Mouse (Mus musculus) midbrain, embryonic 14.5 days (tissue): Measurements from ENCODE around the gene St6galnac4. TPM values are rescaled to one million over a fixed set of nuclear protein-coding genes. Genes with fewer than 3 reads are reported as not detected.
A peak's percentile ranks its signal among the peaks of the same experiment; 100 is the strongest.

ENCODE experiments used
- ATAC-seq: fragments of 200-750 bp; cut with Nextera tagmentation; 2 replicates; pipeline ENCODE4 v1.8.0; 2017; ENCODE audit warnings: moderate number of reproducible peaks, moderate library complexity; ENCODE audit not compliant: low FRiP score, low TSS enrichment
- DNase-seq: peaks from one replicate; pipeline ENCODE4 v3.0.0-alpha.2; 2015
- H3K27ac ChIP-seq: fragments of 300-500 bp; sonication (generic); replicated peaks from 2 replicates; pipeline ENCODE4 v1.5.1; 2014; ENCODE audit warnings: mild to moderate bottlenecking, low read depth, low read length, moderate library complexity
- H3K27me3 ChIP-seq: fragments of 300-500 bp; sonication (generic); 2 replicates; pipeline ENCODE4 v1.6.1; 2014; ENCODE audit warnings: low read length, control low read depth, mixed read lengths; ENCODE audit not compliant: control insufficient read depth, insufficient read depth
- H3K36me3 ChIP-seq: fragments of 300-500 bp; sonication (generic); 2 replicates; pipeline ENCODE4 v1.6.1; 2014; ENCODE audit warnings: low read length, control low read depth; ENCODE audit not compliant: control insufficient read depth, insufficient read depth
- H3K4me1 ChIP-seq: fragments of 300-500 bp; sonication (generic); 2 replicates; pipeline ENCODE4 v1.6.1; 2014; ENCODE audit warnings: mild to moderate bottlenecking, antibody characterized with exemption, low read length, control low read depth; ENCODE audit not compliant: control insufficient read depth, insufficient read depth
- H3K4me2 ChIP-seq: fragments of 300-500 bp; sonication (generic); 2 replicates; pipeline ENCODE4 v1.6.1; 2014; ENCODE audit warnings: mild to moderate bottlenecking, low read length, moderate library complexity
- H3K4me3 ChIP-seq: fragments of 300-500 bp; sonication (generic); replicated peaks from 2 replicates; pipeline ENCODE4 v1.5.1; 2014; ENCODE audit warnings: low read depth, low read length
- H3K9ac ChIP-seq: fragments of 300-500 bp; sonication (generic); replicated peaks from 2 replicates; pipeline ENCODE4 v1.6.1; 2014; ENCODE audit warnings: mild to moderate bottlenecking, low read length, moderate library complexity
- H3K9me3 ChIP-seq: fragments of 300-500 bp; sonication (generic); 2 replicates; pipeline ENCODE4 v1.6.1; 2016; ENCODE audit warnings: low read length, control low read depth, mixed read lengths; ENCODE audit not compliant: control insufficient read depth
- WGBS: fragments of 180-500 bp; shearing (Covaris S2); extraction: QIAGEN DNeasy Blood & Tissue Kit; methylation state at CpG from one replicate; pipeline ENCODE4 v1.1.7; 2014; 5-methylcytosine and 5-hydroxymethylcytosine counted together
- polyA plus RNA-seq: library from polyadenylated mRNA; unstranded; fragments of >200 nt; fragmentation: Nextera tagmentation; extraction: Ambion mirVana; gene quantifications from 2 replicates; pipeline ENCODE4 v1.2.1, GENCODE M21; 2014

The St6galnac4 gene
- polyA plus RNA-seq, 1 experiment from 2014 or later, result 20.1 TPM

DNA sequence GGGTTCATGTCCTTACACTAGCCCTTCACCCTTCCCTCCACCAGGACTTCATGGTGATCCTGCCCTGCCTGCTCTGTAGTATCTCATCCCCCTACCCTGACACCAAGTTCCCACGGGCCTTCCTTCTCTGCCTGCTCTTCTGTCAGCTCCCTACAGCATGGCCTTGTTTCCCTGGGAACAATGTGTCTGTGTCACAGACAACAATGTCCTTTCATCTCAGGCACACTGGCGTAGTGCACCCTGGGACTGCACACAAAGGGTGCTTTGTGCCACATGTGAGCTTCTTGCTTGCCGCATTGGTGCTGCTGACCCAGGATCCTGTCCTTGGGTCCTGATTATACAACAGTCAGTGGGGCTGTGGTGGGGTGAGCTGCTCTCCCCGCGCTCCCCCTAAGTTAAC, 27.3 kb upstream of the St6galnac4 start:
- H3K4me1 ChIP-seq, result peaks cover 32% of the 10 kb centered on the region
- peak overlapping the region; percentile 32 for H3K4me2 ChIP-seq
- peaks cover 18% of the 10 kb centered on the region for H3K36me3 ChIP-seq
- H3K27me3 ChIP-seq, result no peaks in the 10 kb centered on the region
- no peak overlapping the region; the same call in 1 of the 2 replicates for H3K9ac ChIP-seq
- ATAC-seq (peak; percentile 82), DNase-seq (peak; percentile 76)
- peak overlapping the region; percentile 81 for H3K27ac ChIP-seq
- WGBS, result 9% methylated on average over 5 of the region's 5 CpGs
- no peaks in the 10 kb centered on the region for H3K9me3 ChIP-seq
- H3K4me3 ChIP-seq, result no peak overlapping the region

DNA sequence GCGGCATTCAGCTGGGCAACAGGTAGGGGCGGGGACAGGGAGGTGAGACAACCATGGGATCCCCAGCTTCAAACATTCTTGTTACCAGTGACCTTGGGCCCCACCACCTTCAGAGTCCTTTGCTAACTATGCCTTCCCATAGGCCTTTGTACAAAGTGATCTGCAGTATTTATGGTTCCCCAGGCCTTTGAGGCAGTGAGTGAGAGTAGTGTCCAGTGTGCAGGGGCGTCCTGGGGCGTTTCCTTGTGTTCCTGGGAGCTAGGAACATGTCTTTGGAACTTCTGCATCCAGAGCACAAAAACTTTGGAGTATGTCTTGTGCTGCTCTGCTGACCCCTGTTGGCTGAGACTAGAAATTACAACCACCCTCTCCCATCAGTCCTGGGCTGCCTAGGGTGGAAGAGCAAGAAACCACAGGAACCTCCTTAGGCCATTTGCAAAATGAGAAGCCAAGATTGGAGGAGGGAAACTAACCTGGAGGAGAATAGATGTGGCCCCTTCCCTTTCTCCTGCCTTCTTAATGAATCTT, 20.3 kb upstream of the St6galnac4 start:
- Histone ChIP-seq H3K27ac (no peak overlapping the region), H3K4me1 (peaks cover 5% of the 10 kb centered on the region), H3K36me3 (peaks cover 58% of the 10 kb centered on the region), H3K9me3 (no peaks in the 10 kb centered on the region), H3K27me3 (no peaks in the 10 kb centered on the region), H3K9ac (no peak overlapping the region), H3K4me2 (no peak overlapping the region), H3K4me3 (no peak overlapping the region)
- ATAC-seq, result no peak
- peak; percentile 85 for DNase-seq
- 50% methylated on average over 4 of the region's 4 CpGs for WGBS

GRCm38 (mm10) chr2:32568149-32568548, 18.7 kb upstream of the St6galnac4 start:
- Histone ChIP-seq H3K36me3 (peaks cover 63% of the 10 kb centered on the region), H3K27me3 (no peaks in the 10 kb centered on the region), H3K9me3 (no peaks in the 10 kb centered on the region), H3K4me1 (peaks cover 7% of the 10 kb centered on the region), H3K9ac (no peak overlapping the region), H3K4me2 (no peak overlapping the region), H3K4me3 (no peak overlapping the region), H3K27ac (no peak overlapping the region)
- ATAC-seq (no peak), DNase-seq (no peak)
- 80% methylated on average over 5 of the region's 5 CpGs for WGBS

DNA sequence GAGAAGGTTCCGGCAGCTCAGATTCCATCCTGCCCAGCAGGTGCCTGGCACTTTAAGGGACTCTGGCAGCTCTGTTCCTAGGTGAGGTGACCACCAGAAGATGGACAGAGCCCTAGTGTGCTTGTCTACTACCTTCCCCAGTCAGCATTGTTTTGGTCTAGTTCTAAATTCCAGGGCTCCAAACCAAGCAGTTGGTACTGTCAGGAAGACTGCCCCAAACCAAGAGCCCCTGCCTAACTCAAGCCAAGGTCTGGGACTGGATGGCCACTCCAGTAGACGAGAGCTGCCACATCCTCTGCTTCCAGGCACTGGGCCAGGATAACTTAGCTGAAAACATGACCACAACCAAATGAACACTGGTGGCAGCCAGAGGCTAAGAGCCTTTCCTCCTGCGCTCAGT, 18.0 kb upstream of the St6galnac4 start:
- H3K4me3 ChIP-seq, result no peak overlapping the region
- 87% methylated on average over 3 of the region's 3 CpGs for WGBS
- H3K27me3 ChIP-seq, result no peaks in the 10 kb centered on the region
- ATAC-seq (no peak), DNase-seq (no peak)
- H3K4me2 ChIP-seq, result no peak overlapping the region
- no peak overlapping the region for H3K27ac ChIP-seq
- peaks cover 60% of the 10 kb centered on the region for H3K36me3 ChIP-seq
- H3K4me1 ChIP-seq, result peaks cover 7% of the 10 kb centered on the region
- H3K9ac ChIP-seq, result no peak overlapping the region
- no peaks in the 10 kb centered on the region for H3K9me3 ChIP-seq

- H3K9ac ChIP-seq, result peak within 1 kb of the TSS; percentile 73
- 2% methylated on average over 36 of the region's 36 CpGs for WGBS
- peaks cover 11% of the 10 kb centered on the region for H3K4me1 ChIP-seq
- no peaks in the 10 kb centered on the region for H3K9me3 ChIP-seq
- peak within 1 kb of the TSS; percentile 71 for H3K4me3 ChIP-seq
- peak within 1 kb of the TSS; percentile 65 for H3K27ac ChIP-seq
- DNase-seq, result peak; percentile 96
- ATAC-seq, result peak; percentile 68
- H3K4me2 ChIP-seq, result peak within 1 kb of the TSS; percentile 92
- H3K36me3 ChIP-seq, result peaks cover 41% of the 10 kb centered on the region
- H3K27me3 ChIP-seq, result no peaks in the 10 kb centered on the region
These were observed 16.0 kb upstream of the St6galnac4 start, which contains the start of gene Dpm2 for GRCm38 (mm10) chr2:32570698-32571494. Gene Dpm2, plus strand, starts transcription at chr2:32570858.

DNA sequence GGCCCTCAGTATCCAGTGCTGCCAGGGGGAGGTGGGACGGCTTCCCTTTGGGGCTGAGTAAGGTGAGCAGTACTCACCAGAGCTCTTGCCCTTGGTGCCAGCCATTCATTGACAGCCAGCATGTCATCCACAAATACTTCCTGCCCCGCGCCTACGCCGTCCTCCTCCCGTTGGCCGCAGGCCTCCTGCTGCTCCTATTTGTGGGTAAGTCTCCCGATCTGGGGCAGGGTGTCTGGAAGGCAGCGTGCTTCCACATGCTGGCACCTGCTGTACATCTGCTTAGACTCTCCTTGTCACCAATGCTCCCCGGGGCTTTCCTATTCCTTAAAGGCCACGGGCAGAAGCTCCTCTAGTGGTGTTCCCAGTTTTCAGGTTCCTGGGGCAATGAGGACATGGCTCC, 14.7 kb upstream of the St6galnac4 start:
- Histone ChIP-seq H3K4me2 (peak overlapping the region; percentile 92; the same call in 1 of the 2 replicates), H3K27ac (no peak overlapping the region), H3K36me3 (peaks cover 30% of the 10 kb centered on the region), H3K9me3 (no peaks in the 10 kb centered on the region), H3K4me1 (peaks cover 12% of the 10 kb centered on the region), H3K9ac (no peak overlapping the region), H3K4me3 (no peak overlapping the region), H3K27me3 (peaks cover 3% of the 10 kb centered on the region; the same call in 1 of the 2 replicates)
- WGBS, result 94% methylated on average over 11 of the region's 11 CpGs
- ATAC-seq (no peak), DNase-seq (no peak)

- H3K4me1 ChIP-seq, result peaks cover 12% of the 10 kb centered on the region
- peak within 1 kb of the TSS; percentile 96 for H3K4me2 ChIP-seq
- H3K4me3 ChIP-seq, result peak within 1 kb of the TSS; percentile 45
- no peak for ATAC-seq
- H3K9me3 ChIP-seq, result no peaks in the 10 kb centered on the region
- WGBS, result 82% methylated on average over 6 of the region's 6 CpGs
- H3K9ac ChIP-seq, result peak within 1 kb of the TSS; percentile 48
- H3K36me3 ChIP-seq, result peaks cover 15% of the 10 kb centered on the region; the same call in 1 of the 2 replicates
- peaks cover 14% of the 10 kb centered on the region; the same call in 1 of the 2 replicates for H3K27me3 ChIP-seq
- DNase-seq, result no peak
- no peak within 1 kb of the TSS for H3K27ac ChIP-seq
These were observed 12.4 kb upstream of the St6galnac4 start, which contains the start of gene Pip5kl1 for GRCm38 (mm10) chr2:32574497-32574896. Gene Pip5kl1, plus strand, starts transcription at chr2:32574797.

DNA sequence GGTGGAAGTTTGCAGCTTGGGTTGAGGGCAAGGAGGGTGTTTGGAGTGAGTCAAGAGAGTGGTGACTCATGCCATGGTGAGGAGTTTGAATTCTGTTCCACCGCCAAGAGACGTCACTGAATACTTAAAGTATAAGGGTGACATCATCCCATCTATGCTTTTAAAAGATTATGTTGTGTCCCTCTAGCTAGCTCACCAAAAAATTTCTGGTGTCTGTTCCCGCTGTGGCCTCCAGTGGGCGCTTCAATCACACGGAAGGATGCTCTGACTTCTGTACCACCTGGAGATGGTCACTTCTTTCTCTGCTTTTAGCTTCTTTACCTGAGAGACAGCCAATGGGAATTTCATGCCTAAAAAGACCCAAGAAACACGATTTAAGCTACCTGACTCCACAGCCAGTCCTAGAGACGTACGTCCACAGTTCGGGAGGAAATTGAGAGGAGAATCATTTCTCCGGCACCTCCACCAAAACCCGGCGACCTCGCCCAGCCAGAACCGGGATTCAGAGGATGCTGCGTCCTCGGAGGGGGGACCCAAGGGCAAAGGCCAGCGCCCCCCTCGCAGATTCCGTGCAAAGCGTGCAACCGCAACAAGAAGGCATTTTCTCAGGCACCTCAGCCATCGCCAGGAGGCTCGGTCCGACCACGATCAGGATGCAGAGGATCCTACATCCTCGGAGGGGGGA, 11.9 kb upstream of the St6galnac4 start:
- DNase-seq (peak; percentile 86), ATAC-seq (peak; percentile 1; the same call in 1 of the 2 replicates)
- WGBS, result 2% methylated on average over 26 of the region's 26 CpGs
- Histone ChIP-seq H3K27me3 (peaks cover 14% of the 10 kb centered on the region; the same call in 1 of the 2 replicates), H3K4me3 (peak overlapping the region; percentile 45), H3K36me3 (peaks cover 15% of the 10 kb centered on the region; the same call in 1 of the 2 replicates), H3K4me2 (peak overlapping the region; percentile 96), H3K9ac (peak overlapping the region; percentile 48), H3K27ac (no peak overlapping the region), H3K4me1 (peaks cover 12% of the 10 kb centered on the region), H3K9me3 (no peaks in the 10 kb centered on the region)
